Mouse (Mus musculus): ENCODE measurements around the gene Naaladl1. TPM values are rescaled to one million over a fixed set of nuclear protein-coding genes. Genes with fewer than 3 reads are reported as not detected.
A peak's percentile ranks its signal among the peaks of the same experiment; 100 is the strongest.

The Naaladl1 gene
- total RNA-seq (2017): not detected in 2 replicates

DNA sequence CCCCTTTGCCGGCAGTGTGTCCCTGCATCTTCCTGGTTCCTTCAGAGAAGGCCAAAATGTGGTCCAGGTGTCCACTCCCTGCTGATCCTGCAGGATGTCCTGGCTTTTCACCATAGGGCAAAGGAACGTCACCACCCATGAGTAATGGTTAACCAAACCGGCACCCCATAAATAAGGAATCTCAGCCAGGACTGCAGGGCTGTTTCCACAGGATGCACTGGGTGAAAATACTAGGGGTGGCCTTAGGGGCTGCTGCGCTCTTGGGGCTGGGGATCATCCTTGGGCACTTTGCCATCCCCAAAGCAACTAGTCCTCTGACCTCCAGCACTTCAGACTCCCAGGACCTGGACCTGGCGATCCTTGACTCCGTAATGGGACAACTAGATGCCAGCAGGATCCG is at the start of gene Naaladl1:
Naaladl1 (plus strand) TSS at position 197 of the 400 bp plus-strand sequence.
- ATAC-seq (ENCODE audit: extremely low read depth, insufficient number of reproducible peaks, low FRiP score, poor library complexity, severe bottlenecking): no peak

DNA sequence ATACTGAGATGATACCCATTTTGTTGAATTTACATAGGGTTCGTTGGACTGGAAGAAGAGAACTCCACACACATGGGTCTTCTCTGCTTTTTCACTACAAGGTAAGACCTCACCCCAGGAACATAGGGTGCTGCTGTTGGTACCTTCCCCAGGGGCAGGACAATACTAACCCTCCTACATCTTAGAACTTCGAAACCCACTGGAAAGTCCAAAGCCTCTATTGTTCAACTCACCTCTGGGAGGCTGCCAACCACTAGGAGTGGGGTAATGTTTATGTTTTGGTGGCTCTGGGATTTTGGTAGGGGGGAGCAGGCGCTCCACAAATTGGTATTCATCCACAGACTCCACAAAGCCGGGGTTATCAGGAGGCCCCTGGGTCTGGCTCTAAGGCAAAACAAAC is 48.9 kb upstream of the Naaladl1 start:
- no peak for ATAC-seq (ENCODE audit: extremely low read depth, insufficient number of reproducible peaks, low FRiP score, poor library complexity, severe bottlenecking)

DNA sequence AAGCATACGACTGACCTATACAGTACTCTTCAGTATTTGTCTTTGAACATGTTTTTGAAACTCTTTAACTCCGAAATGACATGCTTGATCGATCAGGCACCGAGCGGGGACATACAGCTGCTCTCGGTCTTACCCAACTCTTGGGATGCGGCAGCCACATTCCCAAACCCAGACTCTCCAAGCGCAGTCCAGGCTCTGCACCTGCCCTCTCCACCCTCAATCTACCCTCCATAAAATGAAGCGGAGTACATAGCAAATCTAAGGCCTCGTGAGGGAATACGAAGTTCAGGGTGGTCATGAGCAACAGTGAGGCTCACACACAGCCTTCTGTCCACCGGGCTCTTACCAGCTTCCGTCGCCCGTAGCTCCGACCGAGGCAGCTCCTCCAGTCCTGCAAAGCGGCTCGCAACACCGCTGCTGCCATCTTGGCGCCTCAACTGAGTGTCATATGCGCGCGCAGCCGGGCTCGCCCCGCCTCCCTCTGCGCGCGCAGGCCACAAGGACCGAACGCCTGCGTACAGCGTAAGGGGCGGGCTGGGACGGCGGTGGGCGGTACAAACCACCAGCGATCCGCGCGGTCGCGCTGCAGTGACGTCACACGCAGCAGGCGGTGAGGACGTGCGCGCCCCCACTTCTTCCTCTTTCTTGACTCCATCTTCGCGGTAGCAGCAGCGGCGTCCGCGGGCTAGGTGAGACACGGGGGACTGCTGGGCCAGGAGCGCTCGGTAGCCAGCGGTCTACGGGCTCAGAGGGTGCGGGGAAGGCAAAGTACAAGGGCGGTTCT is 48.1 kb upstream of the Naaladl1 start, which contains the start of the genes Mrpl49 and Fau:
Mrpl49 (minus strand) TSS at position 473 of the 784 bp plus-strand sequence.
Fau (plus strand) TSS at position 532 of the 784 bp plus-strand sequence.
- ATAC-seq (ENCODE audit: extremely low read depth, insufficient number of reproducible peaks, low FRiP score, poor library complexity, severe bottlenecking): peak; percentile 76

DNA sequence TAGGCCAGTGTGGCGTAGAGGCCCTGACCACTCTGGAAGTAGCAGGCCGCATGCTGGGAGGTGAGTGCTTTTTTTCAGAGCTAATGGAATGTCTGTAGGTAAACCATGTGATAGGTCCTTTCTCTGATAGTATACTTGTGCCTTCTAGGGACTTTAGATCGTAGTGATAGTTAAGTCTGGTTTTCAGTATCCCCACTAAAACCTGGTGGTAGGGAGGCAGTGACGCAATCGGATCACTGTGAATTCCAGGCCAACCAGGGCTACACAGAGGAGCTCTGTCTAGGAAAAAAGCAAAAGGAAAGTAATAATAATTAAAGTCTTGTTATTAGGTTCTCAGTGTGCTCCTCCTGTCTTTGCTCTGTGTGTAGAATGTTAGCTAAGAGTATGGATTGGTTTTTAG is 47.1 kb upstream of the Naaladl1 start:
- ATAC-seq (ENCODE audit: extremely low read depth, insufficient number of reproducible peaks, low FRiP score, poor library complexity, severe bottlenecking): no peak

DNA sequence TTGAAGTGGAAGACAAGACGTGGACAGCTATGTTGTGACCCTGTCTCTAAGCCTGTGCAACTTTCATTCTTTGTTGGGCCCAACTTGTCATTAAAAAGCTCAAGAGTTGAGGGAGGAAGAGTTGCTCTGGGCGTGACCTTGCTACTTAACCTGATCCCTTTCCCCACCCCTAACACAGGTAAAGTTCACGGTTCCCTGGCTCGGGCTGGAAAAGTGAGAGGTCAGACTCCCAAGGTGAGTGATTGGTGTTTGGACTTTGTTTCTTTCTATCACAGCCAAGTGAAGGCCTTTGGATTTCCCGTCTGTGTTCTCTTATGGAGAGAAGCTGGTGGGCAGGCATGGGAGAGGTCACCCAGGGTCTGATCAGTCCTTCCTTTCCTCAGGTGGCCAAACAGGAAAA is 46.6 kb upstream of the Naaladl1 start:
- ATAC-seq (ENCODE audit: extremely low read depth, insufficient number of reproducible peaks, low FRiP score, poor library complexity, severe bottlenecking): no peak

DNA sequence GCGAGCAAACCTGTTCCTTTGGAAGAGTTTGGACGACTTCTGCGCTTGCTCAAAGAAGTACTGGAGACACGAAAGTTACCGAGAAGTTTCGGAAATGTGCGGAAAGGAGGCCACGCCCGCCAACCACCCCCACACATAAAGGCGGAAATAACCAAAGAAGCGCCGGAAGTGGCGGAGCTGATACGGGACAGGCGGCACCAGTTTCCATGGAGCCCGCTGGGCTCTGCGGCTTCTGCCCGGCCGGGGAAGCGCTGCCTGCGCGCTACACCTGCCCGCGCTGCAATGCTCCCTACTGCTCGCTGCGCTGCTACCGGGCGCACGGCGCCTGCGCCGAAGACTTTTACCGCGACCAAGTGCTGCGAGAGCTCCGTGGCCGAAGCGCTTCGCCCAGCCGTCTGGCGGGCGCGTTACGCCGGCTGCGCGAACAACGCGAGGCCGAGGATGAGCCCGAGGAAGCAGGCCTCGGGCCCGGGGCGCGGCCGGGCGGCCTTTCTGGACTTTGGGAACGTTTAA is 44.5 kb upstream of the Naaladl1 start, which contains the start of gene Znhit2:
Znhit2 (plus strand) TSS at position 172 of the 513 bp plus-strand sequence.
- ATAC-seq (ENCODE audit: extremely low read depth, insufficient number of reproducible peaks, low FRiP score, poor library complexity, severe bottlenecking): peak; percentile 72

DNA sequence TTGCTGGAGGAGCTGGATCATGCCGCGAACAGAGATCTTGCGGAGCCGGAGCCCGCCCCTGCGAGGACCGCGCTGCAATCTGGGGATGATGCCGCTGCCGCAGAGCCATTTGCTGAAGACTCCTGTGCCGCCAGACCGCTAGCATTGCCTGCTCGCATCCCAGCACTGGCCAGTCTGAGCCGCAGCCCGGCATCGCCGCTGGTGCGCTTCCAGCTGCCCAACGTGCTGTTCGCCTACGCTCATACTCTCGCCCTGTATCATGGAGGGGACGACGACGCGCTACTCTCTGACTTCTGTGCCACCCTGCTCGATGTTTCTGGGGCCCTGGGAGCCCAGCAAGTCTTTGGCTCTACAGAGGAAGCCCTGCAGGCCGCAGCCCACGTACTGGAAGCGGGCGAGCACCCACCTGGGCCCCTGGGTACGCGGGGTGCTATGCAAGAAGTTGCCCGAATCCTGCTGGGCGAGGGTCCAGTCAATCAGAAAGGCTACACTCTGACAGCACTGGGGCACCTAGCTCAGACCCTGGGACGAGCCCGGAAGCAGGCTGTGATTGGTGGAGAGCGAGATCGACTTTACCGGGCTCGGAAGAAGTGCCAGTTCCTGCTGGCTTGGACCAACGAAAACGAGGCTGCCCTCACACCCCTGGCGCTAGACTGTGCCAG is 43.8 kb upstream of the Naaladl1 start:
- ATAC-seq (ENCODE audit: extremely low read depth, insufficient number of reproducible peaks, low FRiP score, poor library complexity, severe bottlenecking): peak; percentile 11; the same call in 1 of the 2 replicates

DNA sequence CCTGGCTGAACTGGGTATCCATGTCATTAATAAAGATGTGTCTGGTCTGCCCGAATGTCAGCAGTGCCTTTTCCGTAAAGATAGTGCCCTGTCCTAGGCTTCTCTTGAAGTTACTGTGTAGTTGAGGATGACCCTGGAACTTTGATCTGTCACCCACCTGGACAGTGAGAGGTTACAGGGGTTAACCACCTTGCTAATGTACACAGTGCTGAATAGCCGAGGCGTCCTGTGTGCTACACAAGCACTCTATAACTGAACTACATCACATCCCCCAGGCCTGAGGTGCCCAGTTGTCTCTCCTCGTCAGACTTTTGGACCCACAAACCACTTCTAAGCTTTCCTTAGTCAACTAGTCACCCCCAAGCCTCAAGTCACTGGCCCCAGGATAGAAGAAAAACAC is 43.2 kb upstream of the Naaladl1 start:
- no peak for ATAC-seq (ENCODE audit: extremely low read depth, insufficient number of reproducible peaks, low FRiP score, poor library complexity, severe bottlenecking)

DNA sequence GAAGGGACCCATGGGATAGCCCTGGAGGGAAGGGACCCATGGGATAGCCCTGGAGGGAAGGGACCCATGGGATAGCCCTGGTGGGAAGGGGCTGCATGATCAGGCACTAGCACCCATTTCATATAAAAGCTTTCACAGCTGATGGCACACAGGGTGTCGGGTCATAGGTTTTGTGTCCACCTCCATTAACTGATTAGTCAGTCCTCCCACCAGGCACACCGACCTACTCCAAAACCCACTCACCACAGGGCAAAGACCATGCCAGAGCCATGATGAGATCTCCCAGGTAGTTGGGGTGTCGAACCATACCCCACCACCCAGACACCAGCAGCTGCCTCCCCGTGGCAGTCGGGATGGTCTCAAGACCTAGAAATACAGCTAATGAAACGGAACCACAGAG is 42.5 kb upstream of the Naaladl1 start:
- no peak for ATAC-seq (ENCODE audit: extremely low read depth, insufficient number of reproducible peaks, low FRiP score, poor library complexity, severe bottlenecking)

DNA sequence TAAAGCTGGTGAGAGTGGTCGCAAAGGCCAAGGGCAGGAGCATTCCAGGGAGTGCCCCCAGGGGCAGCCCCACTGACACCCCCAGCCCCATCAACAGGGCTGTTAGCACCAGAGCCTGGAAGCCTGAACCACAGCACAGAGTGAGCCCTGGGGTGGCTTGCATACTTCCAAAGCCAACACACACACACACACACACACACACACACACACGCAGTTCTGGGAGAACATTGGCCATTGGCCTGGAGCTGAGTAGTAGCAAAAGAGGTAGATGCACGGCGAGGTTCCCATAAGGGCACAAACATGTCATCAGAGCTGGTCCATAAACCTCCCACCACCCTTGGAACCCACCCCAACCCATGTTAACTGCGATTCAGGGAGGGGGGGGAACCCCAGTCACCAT is 39.0 kb upstream of the Naaladl1 start:
- no peak for ATAC-seq (ENCODE audit: extremely low read depth, insufficient number of reproducible peaks, low FRiP score, poor library complexity, severe bottlenecking)

DNA sequence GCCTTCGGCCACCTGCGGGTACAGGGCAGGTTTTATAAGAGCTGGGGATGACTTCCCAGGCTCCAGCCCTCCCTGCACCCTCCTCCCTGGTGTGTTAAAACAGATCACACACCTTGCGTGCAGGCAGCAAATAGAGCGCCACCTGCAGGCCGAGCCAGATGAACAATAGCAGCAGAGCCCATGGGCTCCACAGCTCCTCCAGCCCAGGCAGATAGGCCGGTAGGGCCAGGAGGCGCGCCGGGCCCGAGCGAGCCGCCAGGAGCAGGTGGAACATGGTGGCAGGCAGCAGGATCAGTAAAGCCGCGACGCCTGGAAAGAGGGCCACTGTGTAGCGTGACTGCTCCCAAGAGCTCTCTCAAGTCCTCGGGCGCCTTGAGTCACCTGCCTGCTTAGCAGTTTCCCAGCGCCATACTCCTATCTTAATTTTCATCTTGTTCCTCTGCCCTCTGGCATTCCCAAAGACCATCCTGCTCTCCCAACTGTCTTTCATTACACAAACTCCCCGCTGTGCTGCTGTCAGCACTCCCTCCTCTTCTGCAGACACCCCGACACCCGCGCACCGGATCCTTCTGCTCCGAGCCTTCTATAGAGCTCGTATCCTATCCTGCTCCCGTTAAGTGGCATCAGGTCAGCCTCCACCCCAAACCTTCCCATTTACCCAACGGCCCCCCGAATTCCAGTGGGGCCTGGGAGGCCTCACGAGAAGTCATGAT is 38.4 kb upstream of the Naaladl1 start:
- ATAC-seq (ENCODE audit: extremely low read depth, insufficient number of reproducible peaks, low FRiP score, poor library complexity, severe bottlenecking): peak; percentile 76

DNA sequence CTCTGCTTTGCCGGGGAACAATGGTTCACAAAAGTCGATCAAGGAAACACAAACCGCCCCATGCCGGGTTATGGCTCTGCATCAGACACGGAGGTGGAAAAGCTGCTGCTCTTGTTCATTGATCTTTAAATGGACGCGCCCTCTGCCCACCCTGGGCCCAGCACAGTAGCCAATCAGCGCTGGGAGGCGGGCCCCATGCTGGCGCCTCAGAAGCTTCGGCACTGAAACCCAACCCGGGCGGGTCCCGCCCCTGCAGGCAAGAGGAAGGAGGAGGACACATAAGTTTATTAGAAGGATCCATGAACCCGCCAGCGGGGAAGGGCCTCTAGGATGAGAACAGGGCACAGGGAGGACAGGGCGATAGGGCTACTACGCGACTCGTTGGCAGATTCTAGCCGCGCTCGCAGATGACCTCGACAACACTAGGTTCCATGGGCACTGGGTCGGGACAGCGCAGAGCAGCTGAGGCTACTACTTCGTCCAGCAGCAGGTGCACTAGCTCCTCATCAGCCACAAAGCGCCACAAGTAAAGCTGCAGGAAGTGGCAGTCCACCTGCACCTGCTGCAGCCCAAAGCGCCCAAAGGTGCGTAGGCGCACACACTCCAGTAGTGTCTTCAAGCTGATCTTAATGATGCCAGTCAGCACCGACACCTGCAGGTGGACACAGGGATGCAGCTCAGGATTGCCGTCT is 37.7 kb upstream of the Naaladl1 start, which contains the start of gene Tm7sf2:
Tm7sf2 (minus strand) TSS at position 650 of the 692 bp plus-strand sequence.
- ATAC-seq (ENCODE audit: extremely low read depth, insufficient number of reproducible peaks, low FRiP score, poor library complexity, severe bottlenecking): peak; percentile 66

DNA sequence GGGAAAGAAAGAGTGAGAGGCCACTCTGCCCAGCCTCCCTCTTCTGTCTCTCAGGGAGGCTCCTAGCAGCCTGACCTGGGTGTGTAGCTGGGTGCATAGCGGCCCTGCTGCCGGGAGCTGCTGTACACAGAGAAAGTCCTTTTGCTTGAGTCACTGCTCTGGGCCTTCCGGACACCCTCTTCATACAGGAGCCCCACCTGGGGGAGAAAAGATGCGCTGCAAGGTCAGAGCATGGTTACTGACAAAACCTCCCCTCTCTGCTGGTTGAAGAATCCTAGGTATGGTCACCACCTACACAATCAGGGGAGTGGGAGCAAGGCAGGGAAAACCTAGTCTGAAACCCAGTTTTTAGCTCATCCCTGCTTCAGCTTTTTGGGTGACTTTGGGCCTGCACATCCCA is 36.6 kb upstream of the Naaladl1 start:
- ATAC-seq (ENCODE audit: extremely low read depth, insufficient number of reproducible peaks, low FRiP score, poor library complexity, severe bottlenecking): no peak

DNA sequence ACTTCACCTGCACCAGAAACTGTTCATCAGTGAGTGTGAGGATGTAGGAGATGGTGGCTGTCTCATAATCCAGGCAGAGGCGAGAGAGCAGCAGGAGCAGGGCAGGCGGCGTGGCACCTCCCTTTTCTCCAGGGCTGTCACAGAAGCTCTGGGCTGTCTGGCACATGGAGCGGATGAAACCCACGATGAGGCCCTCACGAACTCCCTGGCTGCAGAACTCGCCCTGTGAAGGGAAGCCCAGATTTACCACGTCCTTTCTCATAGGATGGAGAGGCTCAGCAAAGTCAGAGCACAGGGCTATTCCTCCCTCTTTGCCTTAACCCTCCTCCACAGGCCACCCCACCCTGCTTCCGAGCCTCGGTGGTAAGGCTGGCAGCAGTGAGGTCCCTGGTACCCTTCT is 35.7 kb upstream of the Naaladl1 start:
- ATAC-seq (ENCODE audit: extremely low read depth, insufficient number of reproducible peaks, low FRiP score, poor library complexity, severe bottlenecking): no peak

DNA sequence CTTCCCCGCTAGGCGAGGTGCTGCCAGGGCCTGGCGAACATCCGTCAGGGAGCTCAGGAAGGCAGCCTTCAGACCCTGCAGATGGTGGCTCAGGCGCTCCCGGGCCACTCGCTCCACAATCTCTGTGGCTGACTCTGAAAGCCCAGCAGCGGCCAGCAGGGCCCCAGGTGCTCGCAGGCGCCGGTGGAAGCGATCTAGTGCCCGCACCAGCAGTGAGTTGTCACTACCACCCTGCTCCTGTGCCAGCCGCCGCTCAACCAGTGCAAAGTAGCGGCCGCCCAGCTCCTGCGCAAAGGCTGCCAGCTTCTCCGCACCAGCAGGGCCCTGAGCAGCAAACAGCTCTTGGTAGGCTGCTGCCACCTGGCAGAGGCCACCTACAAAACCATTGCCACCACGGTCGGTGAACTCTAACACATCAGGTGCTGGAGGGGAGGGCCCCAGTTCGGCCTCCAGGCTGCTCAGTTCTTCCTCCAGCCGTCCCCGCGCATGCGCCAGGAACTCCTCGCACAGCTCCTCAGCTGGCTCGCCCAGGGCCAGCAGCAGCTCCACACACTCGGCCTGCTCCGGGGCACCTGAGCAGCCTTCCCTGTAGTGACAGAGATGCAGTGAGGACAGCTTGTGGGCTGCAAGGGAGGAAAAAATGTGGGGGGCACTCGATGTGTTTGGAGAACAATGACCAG is 34.9 kb upstream of the Naaladl1 start:
- no peak for ATAC-seq (ENCODE audit: extremely low read depth, insufficient number of reproducible peaks, low FRiP score, poor library complexity, severe bottlenecking)

DNA sequence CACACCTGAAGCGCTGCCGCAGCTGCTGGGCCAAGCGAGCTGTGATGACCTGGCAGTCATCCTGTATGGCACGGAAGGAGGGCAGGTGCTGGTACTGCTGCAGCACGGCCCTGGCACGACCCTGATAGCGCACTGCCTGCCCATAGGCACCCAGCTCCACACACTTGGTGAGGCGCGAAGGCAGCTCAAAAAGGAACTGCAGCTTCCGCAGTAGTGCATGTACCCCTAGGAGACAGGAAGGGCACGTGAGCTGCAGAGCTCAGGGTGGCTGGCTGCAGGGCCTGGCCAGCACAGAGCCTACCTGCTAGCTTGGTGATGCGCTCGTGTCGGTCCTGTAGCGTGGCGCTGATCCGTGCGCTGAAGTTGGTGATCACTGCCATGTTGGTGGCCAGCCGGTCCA is 34.3 kb upstream of the Naaladl1 start:
- no peak for ATAC-seq (ENCODE audit: extremely low read depth, insufficient number of reproducible peaks, low FRiP score, poor library complexity, severe bottlenecking)

DNA sequence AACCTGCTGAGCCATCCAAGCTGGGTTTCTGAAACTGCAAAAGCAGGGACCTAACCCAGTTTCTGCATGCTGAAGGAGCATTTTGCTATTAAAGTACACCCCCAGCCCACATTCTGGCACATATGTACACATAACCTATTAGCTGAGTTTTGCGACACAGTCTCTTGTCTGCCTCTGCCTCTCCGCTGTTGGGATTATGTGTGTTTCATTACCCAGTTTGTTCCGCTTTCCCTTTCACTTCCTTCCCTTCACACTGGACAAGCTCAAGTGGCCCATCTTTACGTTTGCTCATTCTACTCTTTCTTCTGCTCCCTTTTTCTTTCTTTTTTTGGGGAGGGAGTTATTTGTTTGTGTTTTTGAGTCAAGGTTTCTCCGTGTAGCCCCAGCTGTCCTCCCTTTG is 31.7 kb upstream of the Naaladl1 start:
- ATAC-seq (ENCODE audit: extremely low read depth, insufficient number of reproducible peaks, low FRiP score, poor library complexity, severe bottlenecking): no peak
